Mouse (Mus musculus) stomach, embryonic 16.5 days (tissue): ENCODE data around the gene Cep112. TPM values are rescaled to one million over a fixed set of nuclear protein-coding genes. Genes with fewer than 3 reads are reported as not detected.

Experiments
- ATAC-seq: fragments of 200-750 bp; cut with Nextera tagmentation; 2 replicates; pipeline ENCODE4 v1.8.0; 2017; ENCODE audit warnings: moderate number of reproducible peaks, moderate TSS enrichment; ENCODE audit not compliant: insufficient read depth, low FRiP score
- H3K27ac ChIP-seq: fragments of 300-500 bp; sonication (generic); 2 replicates; pipeline ENCODE4 v1.5.1; 2014; ENCODE audit warnings: low read length
- H3K27me3 ChIP-seq: fragments of 300-500 bp; sonication (generic); 2 replicates; pipeline ENCODE4 v1.6.1; 2014; ENCODE audit warnings: low read length, control low read depth, mixed read lengths; ENCODE audit not compliant: control insufficient read depth, insufficient read depth
- H3K36me3 ChIP-seq: fragments of 300-500 bp; sonication (generic); 2 replicates; pipeline ENCODE4 v1.6.1; 2014; ENCODE audit warnings: low read length; ENCODE audit not compliant: control insufficient read depth, insufficient read depth
- H3K4me1 ChIP-seq: fragments of 300-500 bp; sonication (generic); 2 replicates; pipeline ENCODE4 v1.6.1; 2014; ENCODE audit warnings: low read length, control low read depth, mixed read lengths; ENCODE audit not compliant: control insufficient read depth, insufficient read depth
- H3K4me2 ChIP-seq: fragments of 300-500 bp; sonication (generic); 2 replicates; pipeline ENCODE4 v1.6.1; 2014; ENCODE audit warnings: low read depth, low read length, mixed read lengths
- H3K4me3 ChIP-seq: fragments of 300-500 bp; sonication (generic); replicated peaks from 2 replicates; pipeline ENCODE4 v1.5.1; 2014; ENCODE audit warnings: mild to moderate bottlenecking, low read length
- H3K9ac ChIP-seq: fragments of 300-500 bp; sonication (generic); 2 replicates; pipeline ENCODE4 v1.6.1; 2014; ENCODE audit warnings: low read length
- H3K9me3 ChIP-seq: fragments of 300-500 bp; sonication (generic); replicated peaks from 2 replicates; pipeline ENCODE4 v1.6.1; 2016; ENCODE audit warnings: low read length, control low read depth; ENCODE audit not compliant: control insufficient read depth
- WGBS: fragments of 180-500 bp; shearing (Covaris S2); extraction: QIAGEN DNeasy Blood & Tissue Kit; methylation state at CpG from one replicate; pipeline ENCODE4 v1.1.7; 2014; 5-methylcytosine and 5-hydroxymethylcytosine counted together
- polyA plus RNA-seq: library from polyadenylated mRNA; unstranded; fragments of >200 nt; fragmentation: Nextera tagmentation; extraction: Ambion mirVana; gene quantifications from 2 replicates; pipeline ENCODE4 v1.2.1, GENCODE M21; 2015

The Cep112 gene
- polyA plus RNA-seq, 1 experiment from 2014 or later, result 9.9 TPM

DNA sequence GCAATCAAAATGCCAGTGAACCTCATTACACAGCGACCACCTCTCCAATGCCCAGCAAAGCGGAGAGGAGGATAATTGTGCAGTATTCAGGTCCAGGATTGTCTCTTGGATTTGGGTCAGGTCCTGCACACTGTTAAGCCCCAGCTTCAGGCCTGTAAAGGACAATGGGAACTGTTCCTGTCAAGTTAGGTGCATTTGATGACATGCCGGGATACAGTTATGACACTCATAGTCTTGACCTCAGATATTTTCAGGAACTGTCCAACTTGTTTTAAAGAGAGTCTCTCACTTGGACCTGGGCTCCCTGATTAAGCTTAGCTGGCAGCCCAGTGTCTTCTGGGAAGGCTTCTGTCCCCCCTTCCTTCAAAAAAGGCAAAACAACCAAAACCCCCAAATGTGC is 1.1 kb downstream of the Cep112 start:
- Histone ChIP-seq H3K9ac (no peak overlapping the region), H3K36me3 (no peaks in the 10 kb centered on the region), H3K27me3 (no peaks in the 10 kb centered on the region), H3K4me2 (peak overlapping the region; percentile 70), H3K4me3 (peak overlapping the region; percentile 57), H3K4me1 (peaks cover 9% of the 10 kb centered on the region), H3K9me3 (no peaks in the 10 kb centered on the region), H3K27ac (no peak overlapping the region)
- no peak for ATAC-seq
- WGBS, result 88% methylated on average over 3 of the region's 3 CpGs

- WGBS, result 64% methylated on average over 6 of the region's 6 CpGs
Measured at GRCm38 (mm10) chr11:108427191-108427590, 2.2 kb downstream of the Cep112 start.

GRCm38 (mm10) chr11:108429076-108429475 is 4.1 kb downstream of the Cep112 start:
- H3K36me3 ChIP-seq, result no peaks in the 10 kb centered on the region
- H3K9ac ChIP-seq, result no peak overlapping the region
- ATAC-seq, result no peak
- WGBS, result 59% methylated on average over 2 of the region's 2 CpGs
- H3K4me3 ChIP-seq, result no peak overlapping the region
- H3K9me3 ChIP-seq, result no peaks in the 10 kb centered on the region
- H3K4me1 ChIP-seq, result peaks cover 9% of the 10 kb centered on the region
- no peak overlapping the region for H3K4me2 ChIP-seq
- H3K27ac ChIP-seq, result no peak overlapping the region
- no peaks in the 10 kb centered on the region for H3K27me3 ChIP-seq

More at GRCm38 (mm10) chr11:108427191-108427590, 2.2 kb downstream of the Cep112 start:
- no peaks in the 10 kb centered on the region for H3K27me3 ChIP-seq
- no peak overlapping the region for H3K9ac ChIP-seq
- peaks cover 9% of the 10 kb centered on the region for H3K4me1 ChIP-seq
- H3K27ac ChIP-seq, result no peak overlapping the region
- H3K9me3 ChIP-seq, result no peaks in the 10 kb centered on the region
- no peak overlapping the region for H3K4me2 ChIP-seq
- ATAC-seq, result no peak
- H3K36me3 ChIP-seq, result no peaks in the 10 kb centered on the region
- H3K4me3 ChIP-seq, result no peak overlapping the region

- Histone ChIP-seq H3K4me3 (no peak overlapping the region), H3K4me2 (no peak overlapping the region), H3K27ac (no peak overlapping the region), H3K4me1 (no peaks in the 10 kb centered on the region), H3K9me3 (no peaks in the 10 kb centered on the region), H3K9ac (no peak overlapping the region), H3K36me3 (no peaks in the 10 kb centered on the region), H3K27me3 (no peaks in the 10 kb centered on the region)
- WGBS, result 64% methylated on average over 11 of the region's 11 CpGs
- no peak for ATAC-seq
Measured at GRCm38 (mm10) chr11:108443893-108444563, 19.0 kb downstream of the Cep112 start.

DNA sequence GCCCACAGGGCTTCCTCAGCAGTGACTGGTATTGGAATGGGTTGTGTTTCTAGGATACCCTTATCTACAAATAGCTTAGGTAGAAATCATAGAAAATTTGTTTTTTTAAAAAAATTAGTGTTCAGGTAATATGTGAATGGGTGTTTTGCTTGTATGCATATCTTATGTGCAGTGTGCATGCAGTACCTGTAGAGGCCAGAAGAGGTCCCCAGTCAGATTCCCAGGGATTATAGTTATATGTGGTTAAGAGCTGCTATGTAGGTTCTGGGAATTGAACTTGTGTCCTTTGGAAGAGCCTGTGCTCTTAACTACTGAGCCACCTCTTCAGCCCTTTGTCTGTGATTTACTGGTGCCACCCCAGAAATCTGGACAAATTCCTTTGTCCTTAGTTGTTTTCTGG is 22.2 kb downstream of the Cep112 start:
- no peak for ATAC-seq
- H3K36me3 ChIP-seq, result peaks cover 4% of the 10 kb centered on the region; the same call in 1 of the 2 replicates
- H3K27ac ChIP-seq, result no peak overlapping the region
- H3K4me3 ChIP-seq, result no peak overlapping the region
- peaks cover 6% of the 10 kb centered on the region; the same call in 1 of the 2 replicates for H3K9me3 ChIP-seq
- no peak overlapping the region for H3K9ac ChIP-seq
- H3K27me3 ChIP-seq, result no peaks in the 10 kb centered on the region
- H3K4me1 ChIP-seq, result no peaks in the 10 kb centered on the region
- no peak overlapping the region for H3K4me2 ChIP-seq

GRCm38 (mm10) chr11:108449811-108450210 is 24.8 kb downstream of the Cep112 start:
- peaks cover 4% of the 10 kb centered on the region; the same call in 1 of the 2 replicates for H3K36me3 ChIP-seq
- H3K9me3 ChIP-seq, result peaks cover 6% of the 10 kb centered on the region; the same call in 1 of the 2 replicates
- no peaks in the 10 kb centered on the region for H3K27me3 ChIP-seq
- no peak overlapping the region for H3K9ac ChIP-seq
- no peak overlapping the region for H3K27ac ChIP-seq
- H3K4me2 ChIP-seq, result no peak overlapping the region
- no peak for ATAC-seq
- 32% methylated on average over 3 of the region's 3 CpGs for WGBS
- H3K4me3 ChIP-seq, result no peak overlapping the region
- H3K4me1 ChIP-seq, result no peaks in the 10 kb centered on the region

GRCm38 (mm10) chr11:108459599-108459998 is 34.6 kb downstream of the Cep112 start:
- ATAC-seq, result no peak
- no peak overlapping the region for H3K9ac ChIP-seq
- peaks cover 5% of the 10 kb centered on the region; the same call in 1 of the 2 replicates for H3K4me1 ChIP-seq
- no peak overlapping the region for H3K4me2 ChIP-seq
- no peak overlapping the region for H3K4me3 ChIP-seq
- no peaks in the 10 kb centered on the region for H3K27me3 ChIP-seq
- H3K9me3 ChIP-seq, result no peaks in the 10 kb centered on the region
- H3K36me3 ChIP-seq, result no peaks in the 10 kb centered on the region
- 84% methylated on average over 3 of the region's 3 CpGs for WGBS
- H3K27ac ChIP-seq, result no peak overlapping the region

GRCm38 (mm10) chr11:108464138-108464537 is 39.1 kb downstream of the Cep112 start:
- no peak overlapping the region for H3K9ac ChIP-seq
- H3K4me2 ChIP-seq, result no peak overlapping the region
- H3K4me3 ChIP-seq, result no peak overlapping the region
- H3K9me3 ChIP-seq, result no peaks in the 10 kb centered on the region
- H3K4me1 ChIP-seq, result peaks cover 6% of the 10 kb centered on the region; the same call in 1 of the 2 replicates
- no peak for ATAC-seq
- no peak overlapping the region for H3K27ac ChIP-seq
- 37% methylated on average over 8 of the region's 8 CpGs for WGBS
- no peaks in the 10 kb centered on the region for H3K27me3 ChIP-seq
- no peaks in the 10 kb centered on the region for H3K36me3 ChIP-seq

GRCm38 (mm10) chr11:108464715-108465301 is 39.8 kb downstream of the Cep112 start:
- Histone ChIP-seq H3K27me3 (no peaks in the 10 kb centered on the region), H3K9me3 (no peaks in the 10 kb centered on the region), H3K4me2 (no peak overlapping the region), H3K9ac (no peak overlapping the region), H3K4me1 (peaks cover 6% of the 10 kb centered on the region; the same call in 1 of the 2 replicates), H3K36me3 (no peaks in the 10 kb centered on the region), H3K27ac (no peak overlapping the region; the same call in 1 of the 2 replicates), H3K4me3 (no peak overlapping the region)
- ATAC-seq, result no peak
- WGBS, result 39% methylated on average over 4 of the region's 4 CpGs
